Mouse (Mus musculus): ENCODE measurements around the gene Wwc2. TPM values are rescaled to one million over a fixed set of nuclear protein-coding genes. Genes with fewer than 3 reads are reported as not detected.
A peak's percentile ranks its signal among the peaks of the same experiment; 100 is the strongest.

Wwc2 gene
- polyA plus RNA-seq, 1 experiment from 2014 or later, result 4.7 TPM

DNA sequence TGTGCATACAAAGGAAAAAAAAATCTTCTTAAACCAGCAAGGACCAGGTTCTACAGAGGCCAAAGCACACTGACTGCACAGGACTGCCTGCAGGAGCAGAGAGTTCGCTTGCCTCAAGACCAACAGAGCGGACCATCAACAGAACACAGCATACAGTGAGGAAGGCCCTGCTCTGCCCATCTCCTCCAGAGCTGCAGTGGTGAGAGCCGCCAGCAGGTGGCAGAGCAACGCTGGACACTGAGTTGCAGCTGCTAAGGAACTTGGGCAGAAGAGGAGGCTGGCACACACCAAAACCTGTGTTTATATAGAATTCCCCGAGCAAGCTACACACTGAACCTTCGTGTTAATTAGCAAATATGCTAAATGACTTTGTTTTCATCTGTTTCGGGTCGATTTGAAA, 123.7 kb downstream of the Wwc2 start:
- no peak overlapping the region for H3K4me3 ChIP-seq (ENCODE audit: low read depth, low read length)
- no peak overlapping the region for H3K9ac ChIP-seq (ENCODE audit: low read depth, low read length)
- no peaks in the 10 kb centered on the region for H3K9me3 ChIP-seq (replicated peaks; ENCODE audit: control insufficient read depth, low read length, poor library complexity, severe bottlenecking)
- no peaks in the 10 kb centered on the region for H3K27me3 ChIP-seq (ENCODE audit: control insufficient read depth, insufficient read depth, low read depth, low read length)
- H3K36me3 ChIP-seq (ENCODE audit: control insufficient read depth, insufficient read depth, low read length), result peaks cover 3% of the 10 kb centered on the region; the same call in 1 of the 2 replicates
- 24% methylated on average over 8 of the region's 8 CpGs for WGBS
- H3K4me1 ChIP-seq (ENCODE audit: control insufficient read depth, insufficient read depth, low read length), result no peaks in the 10 kb centered on the region
- ATAC-seq, result peak; percentile 76
- H3K27ac ChIP-seq (ENCODE audit: low read length), result no peak overlapping the region
- H3K4me2 ChIP-seq (ENCODE audit: low read length), result no peak overlapping the region

- H3K36me3 ChIP-seq (ENCODE audit: control insufficient read depth, insufficient read depth, low read length), result peaks cover 3% of the 10 kb centered on the region; the same call in 1 of the 2 replicates
- 0 out of 2 replicates have a peak, but pooled peaks have one; percentile 39 for ATAC-seq
- no peak overlapping the region for H3K4me2 ChIP-seq (ENCODE audit: low read length)
- H3K9ac ChIP-seq (ENCODE audit: low read depth, low read length), result no peak overlapping the region
- H3K4me1 ChIP-seq (ENCODE audit: control insufficient read depth, insufficient read depth, low read length), result no peaks in the 10 kb centered on the region
- H3K4me3 ChIP-seq (ENCODE audit: low read depth, low read length), result no peak overlapping the region
- 89% methylated on average over 8 of the region's 8 CpGs for WGBS
- no peak overlapping the region for H3K27ac ChIP-seq (ENCODE audit: low read length)
- H3K27me3 ChIP-seq (ENCODE audit: control insufficient read depth, insufficient read depth, low read depth, low read length), result no peaks in the 10 kb centered on the region
- no peaks in the 10 kb centered on the region for H3K9me3 ChIP-seq (replicated peaks; ENCODE audit: control insufficient read depth, low read length, poor library complexity, severe bottlenecking)
Measured at GRCm38 (mm10) chr8:47866568-47866967, 124.2 kb downstream of the Wwc2 start.

DNA sequence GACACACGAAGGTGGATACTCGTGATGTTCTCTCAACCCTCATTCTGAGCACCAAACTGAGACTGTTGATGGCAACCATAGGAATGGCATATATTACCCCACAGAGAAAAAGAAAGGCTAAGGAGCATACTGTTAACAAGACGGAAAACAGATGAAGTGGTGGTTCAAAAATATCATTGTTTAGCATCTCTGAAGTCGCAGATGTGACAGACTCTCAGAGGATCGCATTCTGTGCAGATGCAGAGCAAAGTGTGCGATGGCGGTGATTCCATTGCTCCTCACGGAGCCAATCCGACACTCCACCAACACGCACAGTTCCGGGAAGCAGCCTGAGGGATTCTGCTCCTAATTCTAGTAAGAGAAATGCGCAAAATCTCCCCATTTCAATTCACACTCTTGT, 131.5 kb downstream of the Wwc2 start:
- no peak overlapping the region for H3K4me2 ChIP-seq (ENCODE audit: low read length)
- H3K9ac ChIP-seq (ENCODE audit: low read depth, low read length), result no peak overlapping the region
- H3K9me3 ChIP-seq (replicated peaks; ENCODE audit: control insufficient read depth, low read length, poor library complexity, severe bottlenecking), result no peaks in the 10 kb centered on the region
- WGBS, result 83% methylated on average over 12 of the region's 12 CpGs
- H3K27ac ChIP-seq (ENCODE audit: low read length), result 0 out of 2 replicates have a peak overlapping the region, but pooled peaks have one; percentile 5
- H3K4me1 ChIP-seq (ENCODE audit: control insufficient read depth, insufficient read depth, low read length), result no peaks in the 10 kb centered on the region
- no peak for ATAC-seq
- peaks cover 5% of the 10 kb centered on the region; the same call in 1 of the 2 replicates for H3K36me3 ChIP-seq (ENCODE audit: control insufficient read depth, insufficient read depth, low read length)
- H3K4me3 ChIP-seq (ENCODE audit: low read depth, low read length), result no peak overlapping the region
- H3K27me3 ChIP-seq (ENCODE audit: control insufficient read depth, insufficient read depth, low read depth, low read length), result no peaks in the 10 kb centered on the region

DNA sequence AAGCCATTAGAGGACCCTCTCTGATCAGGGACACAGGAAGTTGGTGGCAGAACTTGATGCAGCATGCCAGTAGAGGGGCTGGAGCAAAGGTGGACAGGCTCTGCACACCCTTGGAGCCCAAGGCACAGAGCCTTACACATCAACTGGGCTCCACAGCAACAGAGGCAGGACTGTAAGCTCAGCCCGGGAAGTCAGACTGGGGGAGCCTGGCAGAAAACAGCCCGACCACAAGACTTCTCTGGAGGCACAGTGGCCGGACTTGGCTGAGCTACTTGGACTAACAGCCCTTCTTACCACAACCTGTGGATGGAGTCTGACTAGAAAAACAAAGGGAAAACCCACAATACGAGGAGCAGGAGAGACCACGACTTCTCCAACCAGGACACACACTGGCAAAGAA, 137.4 kb downstream of the Wwc2 start:
- H3K36me3 ChIP-seq (ENCODE audit: control insufficient read depth, insufficient read depth, low read length), result peaks cover 5% of the 10 kb centered on the region; the same call in 1 of the 2 replicates
- 95% methylated on average over 5 of the region's 5 CpGs for WGBS
- no peak overlapping the region for H3K27ac ChIP-seq (ENCODE audit: low read length)
- H3K9me3 ChIP-seq (replicated peaks; ENCODE audit: control insufficient read depth, low read length, poor library complexity, severe bottlenecking), result no peaks in the 10 kb centered on the region
- no peak overlapping the region for H3K9ac ChIP-seq (ENCODE audit: low read depth, low read length)
- no peaks in the 10 kb centered on the region for H3K27me3 ChIP-seq (ENCODE audit: control insufficient read depth, insufficient read depth, low read depth, low read length)
- H3K4me3 ChIP-seq (ENCODE audit: low read depth, low read length), result no peak overlapping the region
- no peak for ATAC-seq
- no peak overlapping the region for H3K4me2 ChIP-seq (ENCODE audit: low read length)
- H3K4me1 ChIP-seq (ENCODE audit: control insufficient read depth, insufficient read depth, low read length), result no peaks in the 10 kb centered on the region

DNA sequence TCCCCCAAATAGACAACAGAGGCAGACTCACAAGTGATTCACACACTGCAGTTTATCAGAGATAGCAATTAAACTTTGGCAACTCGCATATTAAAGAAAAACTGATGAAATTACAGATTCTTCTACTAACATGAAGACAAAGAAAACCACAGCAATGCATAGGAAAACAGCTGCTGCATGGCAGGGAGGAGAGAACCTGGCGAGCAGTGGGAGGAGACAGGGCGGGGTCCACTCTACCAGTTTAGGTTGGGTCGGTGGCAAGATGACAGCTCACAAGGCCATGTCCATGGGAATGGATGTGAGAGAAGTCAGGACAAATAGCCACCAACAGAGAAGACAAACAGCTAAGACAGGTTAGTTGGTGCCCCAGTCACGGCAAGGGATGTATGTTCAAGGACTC, 138.0 kb downstream of the Wwc2 start:
- no peak for ATAC-seq
- no peak overlapping the region for H3K4me3 ChIP-seq (ENCODE audit: low read depth, low read length)

GRCm38 (mm10) chr8:47851824-47852502, 138.8 kb downstream of the Wwc2 start:
- Histone ChIP-seq H3K9ac (ENCODE audit: low read depth, low read length) (no peak overlapping the region), H3K27me3 (ENCODE audit: control insufficient read depth, insufficient read depth, low read depth, low read length) (no peaks in the 10 kb centered on the region), H3K4me1 (ENCODE audit: control insufficient read depth, insufficient read depth, low read length) (no peaks in the 10 kb centered on the region), H3K4me3 (ENCODE audit: low read depth, low read length) (no peak overlapping the region), H3K4me2 (ENCODE audit: low read length) (no peak overlapping the region), H3K9me3 (replicated peaks; ENCODE audit: control insufficient read depth, low read length, poor library complexity, severe bottlenecking) (no peaks in the 10 kb centered on the region), H3K36me3 (ENCODE audit: control insufficient read depth, insufficient read depth, low read length) (peaks cover 8% of the 10 kb centered on the region; the same call in 1 of the 2 replicates), H3K27ac (ENCODE audit: low read length) (no peak overlapping the region)
- 81% methylated on average over 12 of the region's 12 CpGs for WGBS
- ATAC-seq, result no peak

More for the DNA sequence above, 138.0 kb downstream of the Wwc2 start:
- no peaks in the 10 kb centered on the region for H3K4me1 ChIP-seq (ENCODE audit: control insufficient read depth, insufficient read depth, low read length)
- no peaks in the 10 kb centered on the region for H3K27me3 ChIP-seq (ENCODE audit: control insufficient read depth, insufficient read depth, low read depth, low read length)
- H3K9me3 ChIP-seq (replicated peaks; ENCODE audit: control insufficient read depth, low read length, poor library complexity, severe bottlenecking), result no peaks in the 10 kb centered on the region
- no peak overlapping the region for H3K4me2 ChIP-seq (ENCODE audit: low read length)
- WGBS, result 91% methylated on average over 5 of the region's 5 CpGs
- peaks cover 8% of the 10 kb centered on the region; the same call in 1 of the 2 replicates for H3K36me3 ChIP-seq (ENCODE audit: control insufficient read depth, insufficient read depth, low read length)
- H3K27ac ChIP-seq (ENCODE audit: low read length), result no peak overlapping the region
- no peak overlapping the region for H3K9ac ChIP-seq (ENCODE audit: low read depth, low read length)

GRCm38 (mm10) chr8:47849842-47850241, 140.9 kb downstream of the Wwc2 start:
- 84% methylated on average over 8 of the region's 8 CpGs for WGBS

DNA sequence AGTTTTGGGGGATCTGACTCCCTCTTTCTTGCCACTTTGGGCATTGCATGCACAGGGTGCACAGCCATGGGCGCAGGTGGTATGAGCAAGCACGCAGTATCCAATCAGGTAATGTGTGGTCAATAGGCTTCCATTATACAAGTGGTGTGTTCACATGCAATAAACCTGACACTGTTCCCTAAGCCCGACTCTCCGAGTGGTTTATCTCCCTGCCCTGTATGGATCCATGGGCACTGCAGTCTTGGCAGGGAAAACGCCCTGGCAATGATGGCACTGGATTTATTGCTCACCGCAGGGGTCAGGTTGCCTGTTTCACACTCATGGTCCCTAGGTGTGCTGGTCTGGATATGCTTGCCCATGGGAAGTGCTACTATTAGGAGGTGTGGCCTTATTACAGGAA, 142.8 kb downstream of the Wwc2 start:
- no peaks in the 10 kb centered on the region for H3K27me3 ChIP-seq (ENCODE audit: control insufficient read depth, insufficient read depth, low read depth, low read length)
- H3K4me2 ChIP-seq (ENCODE audit: low read length), result no peak overlapping the region
- ATAC-seq, result no peak
- no peaks in the 10 kb centered on the region for H3K4me1 ChIP-seq (ENCODE audit: control insufficient read depth, insufficient read depth, low read length)
- H3K27ac ChIP-seq (ENCODE audit: low read length), result no peak overlapping the region
- H3K9me3 ChIP-seq (replicated peaks; ENCODE audit: control insufficient read depth, low read length, poor library complexity, severe bottlenecking), result no peaks in the 10 kb centered on the region
- H3K4me3 ChIP-seq (ENCODE audit: low read depth, low read length), result no peak overlapping the region
- H3K36me3 ChIP-seq (ENCODE audit: control insufficient read depth, insufficient read depth, low read length), result peaks cover 4% of the 10 kb centered on the region; the same call in 1 of the 2 replicates
- H3K9ac ChIP-seq (ENCODE audit: low read depth, low read length), result no peak overlapping the region
- 96% methylated on average over 6 of the region's 6 CpGs for WGBS

More at GRCm38 (mm10) chr8:47849842-47850241, 140.9 kb downstream of the Wwc2 start:
- Histone ChIP-seq H3K4me3 (ENCODE audit: low read depth, low read length) (no peak overlapping the region), H3K36me3 (ENCODE audit: control insufficient read depth, insufficient read depth, low read length) (peaks cover 6% of the 10 kb centered on the region; the same call in 1 of the 2 replicates), H3K27me3 (ENCODE audit: control insufficient read depth, insufficient read depth, low read depth, low read length) (no peaks in the 10 kb centered on the region), H3K27ac (ENCODE audit: low read length) (no peak overlapping the region), H3K4me2 (ENCODE audit: low read length) (no peak overlapping the region), H3K9ac (ENCODE audit: low read depth, low read length) (no peak overlapping the region), H3K9me3 (replicated peaks; ENCODE audit: control insufficient read depth, low read length, poor library complexity, severe bottlenecking) (no peaks in the 10 kb centered on the region), H3K4me1 (ENCODE audit: control insufficient read depth, insufficient read depth, low read length) (no peaks in the 10 kb centered on the region)
- no peak for ATAC-seq

DNA sequence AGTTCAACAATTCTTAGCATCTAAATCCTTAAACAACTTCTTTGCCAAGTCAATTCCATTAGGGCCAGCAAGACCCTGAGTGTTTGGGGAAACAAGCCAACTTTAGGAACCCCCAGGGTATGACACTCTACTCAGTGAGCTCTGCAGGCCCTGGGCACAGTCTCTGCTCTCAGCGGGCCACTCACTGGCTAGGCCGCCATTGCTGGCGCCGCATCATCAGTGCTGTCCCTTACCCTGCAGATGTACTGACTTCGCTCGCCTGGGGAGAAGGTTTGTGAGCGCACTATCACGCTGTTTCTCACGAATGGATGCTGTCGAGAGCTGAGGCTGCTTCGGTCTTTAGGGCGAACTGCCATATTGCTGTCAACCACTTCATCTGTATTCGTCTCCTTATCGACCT, 143.6 kb downstream of the Wwc2 start:
- Histone ChIP-seq H3K9ac (ENCODE audit: low read depth, low read length) (no peak overlapping the region), H3K4me1 (ENCODE audit: control insufficient read depth, insufficient read depth, low read length) (no peaks in the 10 kb centered on the region), H3K27ac (ENCODE audit: low read length) (no peak overlapping the region), H3K36me3 (ENCODE audit: control insufficient read depth, insufficient read depth, low read length) (peaks cover 4% of the 10 kb centered on the region; the same call in 1 of the 2 replicates), H3K4me2 (ENCODE audit: low read length) (no peak overlapping the region), H3K4me3 (ENCODE audit: low read depth, low read length) (no peak overlapping the region), H3K9me3 (replicated peaks; ENCODE audit: control insufficient read depth, low read length, poor library complexity, severe bottlenecking) (no peaks in the 10 kb centered on the region), H3K27me3 (ENCODE audit: control insufficient read depth, insufficient read depth, low read depth, low read length) (no peaks in the 10 kb centered on the region)
- ATAC-seq, result no peak
- WGBS, result 89% methylated on average over 14 of the region's 14 CpGs

All from midbrain, embryonic 16.5 days (tissue).